Mouse (Mus musculus) forebrain, embryonic 10.5 days (tissue): ENCODE results near the gene Bglap2. TPM values are rescaled to one million over a fixed set of nuclear protein-coding genes. Genes with fewer than 3 reads are reported as not detected.
"Not testable (repeated sequence)": the region's sequence is repeated elsewhere in the genome, so short reads cannot be mapped to it uniquely, and the experiment has no call there.

ENCODE experiments used
- DNase-seq: peaks from one replicate; pipeline ENCODE4 v3.0.0-alpha.2; 2017; ENCODE audit warnings: low spot score; ENCODE audit errors: extremely low spot score
- H3K27ac ChIP-seq: fragments of 300-500 bp; sonication (generic); 2 replicates; pipeline ENCODE4 v1.5.1; 2016; ENCODE audit warnings: mild to moderate bottlenecking
- H3K27me3 ChIP-seq: fragments of 300-500 bp; sonication (generic); 2 replicates; pipeline ENCODE4 v1.6.1; 2016; ENCODE audit warnings: mild to moderate bottlenecking; ENCODE audit not compliant: poor library complexity, severe bottlenecking
- H3K36me3 ChIP-seq: fragments of 300-500 bp; sonication (generic); replicated peaks from 2 replicates; pipeline ENCODE4 v1.6.1; 2016; ENCODE audit warnings: mild to moderate bottlenecking, moderate library complexity
- H3K4me1 ChIP-seq: fragments of 300-500 bp; sonication (generic); 2 replicates; pipeline ENCODE4 v1.6.1; 2016
- H3K4me3 ChIP-seq: fragments of 300-500 bp; sonication (generic); 2 replicates; pipeline ENCODE4 v1.5.1; 2016; ENCODE audit warnings: mild to moderate bottlenecking, moderate library complexity
- H3K9me3 ChIP-seq: fragments of 300-500 bp; sonication (generic); 2 replicates; pipeline ENCODE4 v1.6.1; 2016; ENCODE audit warnings: mild to moderate bottlenecking, moderate library complexity
- WGBS: fragments of 180-500 bp; shearing (Covaris S2); methylation state at CpG from one replicate; pipeline ENCODE4 v1.1.7; 2016; 5-methylcytosine and 5-hydroxymethylcytosine counted together
- polyA plus RNA-seq: library from polyadenylated mRNA; unstranded; fragments of >200 nt; fragmentation: Nextera tagmentation; extraction: Ambion mirVana; gene quantifications from 2 replicates; pipeline ENCODE4 v1.2.1, GENCODE M21; 2016

The Bglap2 gene
- polyA plus RNA-seq, 1 experiment from 2014 or later: not detected

- Histone ChIP-seq H3K4me3 (peak within 1 kb of the TSS; percentile 83), H3K27me3 (no peaks in the 10 kb centered on the region), H3K36me3 (peaks cover 41% of the 10 kb centered on the region), H3K4me1 (peaks cover 37% of the 10 kb centered on the region), H3K27ac (peak within 1 kb of the TSS; percentile 99), H3K9me3 (no peaks in the 10 kb centered on the region)
- DNase-seq: peak; percentile 94
- WGBS: under 1% methylated on average over 54 of the region's 54 CpGs
Observed at GRCm38 (mm10) chr3:88409741-88410644, 31.5 kb upstream of the Bglap2 start, which contains the start of gene Pmf1. Pmf1 (minus strand) TSS chr3:88410331.

DNA sequence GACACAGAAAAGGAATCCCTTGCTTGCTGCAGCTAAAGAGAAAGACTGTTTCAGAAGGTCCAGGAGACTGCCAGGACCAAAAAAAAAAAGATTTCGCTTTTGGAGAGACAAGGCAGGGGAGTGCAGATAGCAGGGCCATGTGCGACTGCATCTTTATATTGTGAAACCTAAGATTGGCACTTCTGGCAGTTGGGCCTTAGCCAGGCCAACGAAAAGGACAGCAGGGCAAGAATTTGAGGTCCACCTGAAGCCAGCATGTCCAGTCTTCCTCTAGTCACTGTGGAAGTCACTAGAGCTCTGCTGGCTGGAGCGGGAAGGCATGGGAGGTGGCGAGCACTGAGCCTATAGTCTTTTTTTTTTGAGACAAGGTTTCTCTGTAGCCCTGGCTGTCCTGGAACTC, 30.5 kb upstream of the Bglap2 start:
- H3K4me1 ChIP-seq: peaks cover 37% of the 10 kb centered on the region
- peak overlapping the region; percentile 83 for H3K4me3 ChIP-seq
- 69% methylated on average over 5 of the region's 5 CpGs for WGBS
- H3K27ac ChIP-seq: peak overlapping the region; percentile 99
- no peaks in the 10 kb centered on the region for H3K27me3 ChIP-seq
- H3K9me3 ChIP-seq: no peaks in the 10 kb centered on the region; the same call in 1 of the 2 replicates
- H3K36me3 ChIP-seq: peaks cover 37% of the 10 kb centered on the region
- DNase-seq: no peak

GRCm38 (mm10) chr3:88407529-88407928, 29.0 kb upstream of the Bglap2 start:
- 61% methylated on average over 7 of the region's 7 CpGs for WGBS
- DNase-seq: no peak
- H3K36me3 ChIP-seq: peaks cover 37% of the 10 kb centered on the region
- H3K4me1 ChIP-seq: peaks cover 37% of the 10 kb centered on the region
- H3K4me3 ChIP-seq: no peak overlapping the region
- no peak overlapping the region for H3K27ac ChIP-seq
- H3K27me3 ChIP-seq: no peaks in the 10 kb centered on the region
- no peaks in the 10 kb centered on the region; the same call in 1 of the 2 replicates for H3K9me3 ChIP-seq

- 3% methylated on average over 2 of the region's 2 CpGs for WGBS
- Histone ChIP-seq H3K4me3 (no peak overlapping the region), H3K27ac (no peak overlapping the region), H3K9me3 (no peaks in the 10 kb centered on the region; the same call in 1 of the 2 replicates), H3K4me1 (peaks cover 37% of the 10 kb centered on the region), H3K27me3 (no peaks in the 10 kb centered on the region), H3K36me3 (peaks cover 37% of the 10 kb centered on the region)
- DNase-seq: peak; percentile 71
Observed at GRCm38 (mm10) chr3:88407090-88407489, 28.6 kb upstream of the Bglap2 start.

DNA sequence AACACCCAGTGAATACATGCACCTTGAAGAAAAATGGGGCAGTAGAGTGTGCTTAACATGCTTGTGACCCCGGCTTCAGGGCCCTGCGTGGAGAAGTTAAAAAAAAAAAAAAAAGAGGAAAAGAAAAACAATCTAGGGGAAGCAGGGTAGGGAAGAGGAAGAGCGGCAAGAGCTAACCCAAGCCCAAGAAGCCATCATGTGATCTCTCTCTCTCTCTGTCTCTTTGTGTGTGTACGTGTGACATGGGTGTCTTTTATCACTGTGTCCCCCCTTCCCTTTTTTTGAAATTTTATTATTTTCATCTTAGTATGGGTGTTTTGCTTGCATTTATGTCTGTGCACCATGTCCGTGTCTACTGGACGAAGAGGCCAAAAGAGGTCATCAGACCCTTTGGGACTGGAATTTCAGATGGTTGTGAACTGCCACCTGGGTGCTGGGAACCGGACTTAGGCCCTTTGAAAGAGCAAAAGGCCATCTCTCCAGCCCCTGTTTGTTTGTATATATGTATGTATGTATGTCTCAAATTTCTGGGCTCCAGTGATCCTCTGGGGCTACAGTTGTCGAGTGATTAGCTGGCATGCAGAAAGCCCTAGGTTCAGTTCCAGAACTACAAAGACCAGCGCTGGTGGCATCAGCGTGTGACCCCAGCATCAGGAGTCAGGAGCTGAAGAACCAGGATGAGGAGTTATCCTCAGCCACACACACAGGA, 25.2 kb upstream of the Bglap2 start:
- Histone ChIP-seq H3K27ac (no peak overlapping the region), H3K4me1 (peaks cover 20% of the 10 kb centered on the region), H3K27me3 (no peaks in the 10 kb centered on the region), H3K9me3 (no peaks in the 10 kb centered on the region; the same call in 1 of the 2 replicates), H3K36me3 (peaks cover 52% of the 10 kb centered on the region), H3K4me3 (no peak overlapping the region)
- DNase-seq: no peak
- 94% methylated on average over 10 of the region's 10 CpGs for WGBS

GRCm38 (mm10) chr3:88398666-88399065, 20.2 kb upstream of the Bglap2 start:
- Histone ChIP-seq H3K4me1 (no peaks in the 10 kb centered on the region), H3K4me3 (no peak overlapping the region), H3K9me3 (no peaks in the 10 kb centered on the region), H3K36me3 (peaks cover 91% of the 10 kb centered on the region), H3K27ac (no peak overlapping the region), H3K27me3 (no peaks in the 10 kb centered on the region)
- no peak for DNase-seq
- 85% methylated on average over 2 of the region's 2 CpGs for WGBS

DNA sequence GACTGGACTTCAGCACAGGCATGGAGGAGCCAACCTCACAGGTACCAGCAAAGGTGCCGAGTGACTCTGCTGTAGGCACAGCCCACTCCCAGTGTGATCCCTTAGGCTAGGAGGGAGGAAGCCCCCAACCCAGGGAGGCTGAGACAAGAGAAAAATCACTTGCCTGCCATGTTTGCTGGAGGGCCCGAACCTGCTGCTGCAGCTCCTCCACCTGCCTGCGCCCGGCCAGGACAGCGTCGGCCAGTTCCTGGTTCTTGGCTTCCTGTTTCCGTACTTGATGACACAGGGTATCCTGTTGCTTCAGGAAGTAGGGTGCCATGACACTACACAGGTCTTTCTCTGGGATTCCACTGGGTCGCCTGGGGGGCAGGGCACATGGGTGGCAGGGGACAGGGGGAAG, 17.2 kb upstream of the Bglap2 start:
- Histone ChIP-seq H3K4me3 (no peak overlapping the region), H3K27me3 (no peaks in the 10 kb centered on the region), H3K36me3 (peaks cover 89% of the 10 kb centered on the region), H3K4me1 (no peaks in the 10 kb centered on the region), H3K27ac (no peak overlapping the region), H3K9me3 (no peaks in the 10 kb centered on the region)
- DNase-seq: no peak
- WGBS: 92% methylated on average over 8 of the region's 8 CpGs

DNA sequence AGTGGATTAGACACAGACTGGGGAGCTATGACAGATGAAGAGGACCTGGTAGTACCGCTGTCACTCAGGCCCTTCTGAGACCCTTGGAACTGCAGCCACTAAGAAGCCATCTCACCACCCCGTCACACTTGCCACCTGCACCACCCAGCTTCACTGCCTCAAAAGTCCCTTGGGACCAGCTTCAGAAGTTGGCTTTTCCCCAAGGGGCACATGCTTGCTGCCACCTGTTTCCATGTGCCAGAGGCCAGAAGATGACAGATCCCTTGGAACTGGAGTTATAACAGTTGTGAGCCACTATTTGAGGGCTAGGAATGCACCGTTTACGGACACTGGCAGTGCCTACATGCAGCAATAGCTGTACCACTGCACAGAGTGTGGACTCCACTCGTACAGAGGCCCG, 16.8 kb upstream of the Bglap2 start:
- peaks cover 89% of the 10 kb centered on the region for H3K36me3 ChIP-seq
- no peaks in the 10 kb centered on the region for H3K27me3 ChIP-seq
- H3K27ac ChIP-seq: no peak overlapping the region
- no peaks in the 10 kb centered on the region for H3K4me1 ChIP-seq
- 96% methylated on average over 6 of the region's 6 CpGs for WGBS
- DNase-seq: no peak
- H3K4me3 ChIP-seq: no peak overlapping the region
- H3K9me3 ChIP-seq: no peaks in the 10 kb centered on the region

GRCm38 (mm10) chr3:88393776-88394375, 15.4 kb upstream of the Bglap2 start:
- 90% methylated on average over 9 of the region's 9 CpGs for WGBS
- H3K27ac ChIP-seq: no peak overlapping the region
- no peaks in the 10 kb centered on the region for H3K9me3 ChIP-seq
- H3K36me3 ChIP-seq: peaks cover 84% of the 10 kb centered on the region
- no peak for DNase-seq
- no peaks in the 10 kb centered on the region for H3K27me3 ChIP-seq
- H3K4me1 ChIP-seq: no peaks in the 10 kb centered on the region
- no peak overlapping the region for H3K4me3 ChIP-seq

DNA sequence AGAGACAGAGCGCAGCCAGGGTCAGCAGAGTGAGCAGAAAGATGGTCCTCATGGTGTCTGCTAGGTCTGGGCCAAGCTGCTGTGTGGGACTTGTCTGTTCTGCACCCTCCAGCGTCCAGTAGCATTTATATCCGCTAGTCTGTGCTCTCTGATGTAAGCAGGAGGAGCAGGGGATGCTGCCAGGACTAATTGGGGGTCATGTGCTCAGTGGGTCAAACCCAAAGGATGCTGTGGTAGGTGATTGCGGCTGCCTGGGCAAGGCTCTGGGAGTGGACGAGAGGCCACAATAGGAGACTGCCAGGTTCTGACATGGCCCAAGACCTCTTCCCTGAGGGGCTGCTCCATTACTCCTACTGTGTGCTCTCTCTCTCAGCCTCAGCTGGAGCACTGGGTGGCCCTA, 5.9 kb upstream of the Bglap2 start, which contains the start of gene Bglap:
Bglap (minus strand) TSS at position 101 of the 400 bp plus-strand sequence.
- no peaks in the 10 kb centered on the region; the same call in 1 of the 2 replicates for H3K36me3 ChIP-seq
- H3K27me3 ChIP-seq: no peaks in the 10 kb centered on the region
- 81% methylated on average over 5 of the region's 5 CpGs for WGBS
- H3K27ac ChIP-seq: no peak within 1 kb of the TSS
- H3K4me3 ChIP-seq: no peak within 1 kb of the TSS
- no peak for DNase-seq
- peaks cover 21% of the 10 kb centered on the region for H3K4me1 ChIP-seq
- H3K9me3 ChIP-seq: no peaks in the 10 kb centered on the region

- H3K36me3 ChIP-seq, H3K27me3 ChIP-seq, DNase-seq, H3K9me3 ChIP-seq: not testable (repeated sequence)
- Histone ChIP-seq H3K4me1 (peaks cover 21% of the 10 kb centered on the region), H3K4me3 (peak overlapping the region; percentile 45; the same call in 1 of the 2 replicates), H3K27ac (0 out of 2 replicates have a peak overlapping the region, but pooled peaks have one; percentile 81)
- 37% methylated on average over 2 of the region's 7 CpGs for WGBS
Observed at GRCm38 (mm10) chr3:88382383-88382782, 3.9 kb upstream of the Bglap2 start.

DNA sequence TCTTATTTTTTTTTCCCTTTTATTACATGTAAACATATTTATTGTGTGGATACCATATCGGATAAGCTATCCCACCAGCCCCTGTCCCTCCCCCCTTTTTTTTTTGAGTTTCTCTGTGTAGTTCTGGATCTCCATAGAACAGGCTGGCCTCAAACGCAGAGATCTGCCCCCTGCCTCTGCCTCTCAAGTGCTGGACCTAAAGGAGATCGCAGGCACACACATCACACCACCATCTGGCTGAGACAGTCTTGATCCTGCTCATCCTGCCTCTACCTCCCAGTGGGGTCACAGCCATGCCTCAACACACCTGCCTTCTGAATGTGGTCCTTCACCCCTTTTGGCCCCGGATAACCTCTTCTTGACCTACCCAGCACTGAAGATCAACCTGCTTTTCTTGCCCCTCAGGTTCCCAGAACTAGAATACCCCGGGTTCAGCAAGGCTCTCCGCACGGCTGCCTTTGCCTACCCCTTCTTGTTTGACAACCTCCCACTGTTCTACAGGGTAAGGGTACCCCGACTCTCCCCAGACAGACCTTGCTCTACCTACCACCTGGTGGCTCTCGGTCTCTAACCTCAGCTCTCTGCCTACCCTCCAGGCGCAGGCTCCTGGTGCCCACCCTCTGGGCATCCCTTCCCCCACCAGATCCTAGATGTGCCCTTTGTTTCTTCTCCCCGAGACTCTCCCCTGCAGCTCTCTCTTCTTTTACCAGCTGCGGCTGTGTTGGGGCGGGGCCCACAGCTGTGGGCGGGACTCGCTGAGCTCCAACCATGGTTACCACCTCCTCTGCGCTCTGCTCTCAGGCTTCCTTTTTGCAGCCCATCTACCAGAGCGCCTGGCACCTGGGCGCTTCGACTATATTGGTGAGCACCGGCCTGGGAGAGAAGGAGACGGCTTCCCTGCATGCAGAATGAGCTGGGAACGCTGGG, 3.2 kb upstream of the Bglap2 start:
- H3K4me1 ChIP-seq: peaks cover 25% of the 10 kb centered on the region
- not testable (repeated sequence) for H3K36me3 ChIP-seq, H3K9me3 ChIP-seq, H3K27me3 ChIP-seq
- DNase-seq: peak; percentile 51
- H3K27ac ChIP-seq: peak overlapping the region; percentile 81
- peak overlapping the region; percentile 45 for H3K4me3 ChIP-seq
- 5% methylated on average over 22 of the region's 22 CpGs for WGBS
